ENCODE assay signal across 10 mouse cellular contexts in genomic region chr16:4884930-4885329, GRCm38 (mm10). TPM values are rescaled to one million over a fixed set of nuclear protein-coding genes. Genes with fewer than 3 reads are reported as not detected.
A peak's percentile ranks its signal among the peaks of the same experiment; 100 is the strongest.
DNase-seq lines count a peak whose midpoint lies in the region; ATAC-seq and TF ChIP-seq lines count a peak whose summit lies in the region.
"Had no signal": no experiment of that assay in that cellular context is flagged by ENCODE, and none has a peak within 500 bp of the region (broad histone marks: within the 10 kb centered on the region; RNA-seq: fewer than 3 reads in every experiment).

No protein-coding gene starts in this region.

- TF ChIP-seq CTCF in liver, adult 2 months (IDR thresholded peaks at IDR 0.05; ENCODE audit: low read depth, low read length) = no peak
- no peak for TF ChIP-seq CTCF in midbrain, postnatal 0 days (IDR thresholded peaks at IDR 0.05)

- no peak overlapping the region for H3K9ac ChIP-seq in liver, adult 2 months (ENCODE audit: low read depth, low read length)
- no peak overlapping the region for H3K9ac ChIP-seq in midbrain, postnatal 0 days (replicated peaks; ENCODE audit: low read length, poor library complexity, severe bottlenecking)

- 0 out of 2 replicates have a peak, but pooled peaks cover 2% of the 10 kb centered on the region for H3K36me3 ChIP-seq in liver, adult 2 months (ENCODE audit: control insufficient read depth, insufficient read depth, low read length)
- H3K36me3 ChIP-seq in limb, embryonic 10.5 days = no peaks in the 10 kb centered on the region
- no peaks in the 10 kb centered on the region for H3K36me3 ChIP-seq in midbrain, postnatal 0 days (ENCODE audit: insufficient read depth, low read length)

- peak; percentile 60 for DNase-seq in cerebellum, adult 9-11 months
- no peak for DNase-seq in cerebellum, postnatal 10 days
- DNase-seq in liver, adult 2 months (ENCODE audit: extremely low read depth, low read depth, low spot score) = no peak
- no peak for DNase-seq in liver
- no peak for DNase-seq in limb, embryonic 10.5 days (ENCODE audit: low spot score)
- no peak for DNase-seq in midbrain, postnatal 0 days (ENCODE audit: low spot score)
- no peak for DNase-seq in layer of hippocampus, adult 8-10 months (ENCODE audit: low spot score in 2 of 2)
- DNase-seq in urinary bladder, postnatal 25 days (ENCODE audit: low spot score) = no peak
- DNase-seq: lung, adult 18-20 months had no signal

- H3K9me3 ChIP-seq in limb, embryonic 10.5 days (replicated peaks) = no peaks in the 10 kb centered on the region
- no peaks in the 10 kb centered on the region for H3K9me3 ChIP-seq in midbrain, postnatal 0 days (ENCODE audit: low read length)

- H3K4me1 ChIP-seq in liver, adult 2 months (ENCODE audit: control insufficient read depth, insufficient read depth, low read length) = peaks cover 35% of the 10 kb centered on the region
- H3K4me1 ChIP-seq in limb, embryonic 10.5 days = peaks cover 42% of the 10 kb centered on the region
- peaks cover 19% of the 10 kb centered on the region; the same call in 1 of the 2 replicates for H3K4me1 ChIP-seq in midbrain, postnatal 0 days (ENCODE audit: insufficient read depth, low read length)

- WGBS in liver, adult 2 months = 92% methylated on average over 10 of the region's 10 CpGs
- WGBS in limb, embryonic 10.5 days = 95% methylated on average over 10 of the region's 10 CpGs
- 92% methylated on average over 10 of the region's 10 CpGs for WGBS in midbrain, postnatal 0 days

- H3K4me2 ChIP-seq in midbrain, postnatal 0 days (ENCODE audit: low read depth, low read length, poor library complexity, severe bottlenecking) = no peak overlapping the region

- peak overlapping the region; percentile 97; the same call in 1 of the 2 replicates for H3K27ac ChIP-seq in liver, adult 2 months (replicated peaks; ENCODE audit: insufficient read depth, low read depth, low read length)
- peak overlapping the region; percentile 93 for H3K27ac ChIP-seq in limb, embryonic 10.5 days
- peak overlapping the region; percentile 92 for H3K27ac ChIP-seq in midbrain, postnatal 0 days (ENCODE audit: low read depth, low read length)

- no peak overlapping the region for H3K4me3 ChIP-seq in liver, adult 2 months (ENCODE audit: insufficient read depth, low read depth, low read length)
- H3K4me3 ChIP-seq in limb, embryonic 10.5 days = no peak overlapping the region
- no peak overlapping the region for H3K4me3 ChIP-seq in midbrain, postnatal 0 days (ENCODE audit: low read depth, low read length)

- peaks cover 22% of the 10 kb centered on the region; the same call in 1 of the 2 replicates for H3K79me2 ChIP-seq in liver, adult 2 months (ENCODE audit: control insufficient read depth, insufficient read depth, low read length)

- no peak for ATAC-seq in midbrain, postnatal 0 days (ENCODE audit: low FRiP score)

- no peak for TF ChIP-seq POLR2A in liver, adult 2 months (IDR thresholded peaks at IDR 0.05; ENCODE audit: extremely low read depth, insufficient read depth, low read length)

- H3K27me3 ChIP-seq in liver, adult 2 months (ENCODE audit: control insufficient read depth, insufficient read depth, low read length) = no peaks in the 10 kb centered on the region
- no peaks in the 10 kb centered on the region for H3K27me3 ChIP-seq in limb, embryonic 10.5 days (ENCODE audit: low read depth, poor library complexity, severe bottlenecking)
- H3K27me3 ChIP-seq in midbrain, postnatal 0 days (ENCODE audit: insufficient read depth, low read length) = no peaks in the 10 kb centered on the region

RNA-seq across cellular contexts. Expression of gene Mgrn1, which starts 1.1 kb away (rescaled TPM):
- total RNA-seq in liver, adult 2 months (2014; rRNA removed) = 28.2 and 42.8 TPM in 2 replicates
- 59.0 and 71.0 TPM in 2 replicates for polyA plus RNA-seq in liver, adult 2 months (2012; rRNA removed)
- polyA plus RNA-seq in limb, embryonic 10.5 days (2016; fragmentation: Nextera tagmentation; extraction: Ambion mirVana) = 68.0 and 84.5 TPM in 2 replicates
- 199 and 221 TPM in 2 replicates for total RNA-seq in midbrain, postnatal 0 days (2014; rRNA removed)
- 117 and 127 TPM in 2 replicates for polyA plus RNA-seq in midbrain, postnatal 0 days (2015; fragmentation: Nextera tagmentation; extraction: Ambion mirVana)
- 100 to 1,000 TPM; 204 to 222 (median 214) TPM for total RNA-seq in layer of hippocampus, adult 8-10 months (2022)

RNA-seq across cellular contexts. Expression of gene Ubald1, which starts 4.8 kb away (rescaled TPM):
- 4.0 and 7.1 TPM in 2 replicates for total RNA-seq in liver, adult 2 months (2014; rRNA removed)
- polyA plus RNA-seq in liver, adult 2 months (2012; rRNA removed) = 13.6 and 15.5 TPM in 2 replicates
- polyA plus RNA-seq in limb, embryonic 10.5 days (2016; fragmentation: Nextera tagmentation; extraction: Ambion mirVana) = 43.6 and 43.8 TPM in 2 replicates
- 30.3 and 35.0 TPM in 2 replicates for total RNA-seq in midbrain, postnatal 0 days (2014; rRNA removed)
- polyA plus RNA-seq in midbrain, postnatal 0 days (2015; fragmentation: Nextera tagmentation; extraction: Ambion mirVana) = 79.9 and 82.5 TPM in 2 replicates
- 10 to 100 TPM; 76.3 to 89.8 (median 82.7) TPM for total RNA-seq in layer of hippocampus, adult 8-10 months (2022)

RNA-seq across cellular contexts. Expression of gene 4930562C15Rik, which starts 49.7 kb away (rescaled TPM):
- not detected in 2 replicates for total RNA-seq in liver, adult 2 months (2014; rRNA removed)
- not detected in 2 replicates for polyA plus RNA-seq in liver, adult 2 months (2012; rRNA removed)
- 0.40 and 0.71 TPM in 2 replicates for polyA plus RNA-seq in limb, embryonic 10.5 days (2016; fragmentation: Nextera tagmentation; extraction: Ambion mirVana)
- not detected in 2 replicates for total RNA-seq in midbrain, postnatal 0 days (2014; rRNA removed)
- 0.47 TPM in 1 of 2 replicates, not detected in the other for polyA plus RNA-seq in midbrain, postnatal 0 days (2015; fragmentation: Nextera tagmentation; extraction: Ambion mirVana)
- not detected for total RNA-seq in layer of hippocampus, adult 8-10 months (2022)
- polyA plus RNA-seq: urinary bladder, adult 2 months had no signal

RNA-seq across cellular contexts. Expression of gene Nudt16l1, which starts 53.6 kb away (rescaled TPM):
- 12.2 and 16.2 TPM in 2 replicates for total RNA-seq in liver, adult 2 months (2014; rRNA removed)
- 53.5 and 57.0 TPM in 2 replicates for polyA plus RNA-seq in liver, adult 2 months (2012; rRNA removed)
- polyA plus RNA-seq in limb, embryonic 10.5 days (2016; fragmentation: Nextera tagmentation; extraction: Ambion mirVana) = 156 and 167 TPM in 2 replicates
- total RNA-seq in midbrain, postnatal 0 days (2014; rRNA removed) = 46.7 and 48.6 TPM in 2 replicates
- polyA plus RNA-seq in midbrain, postnatal 0 days (2015; fragmentation: Nextera tagmentation; extraction: Ambion mirVana) = 103 and 117 TPM in 2 replicates
- total RNA-seq in layer of hippocampus, adult 8-10 months (2022) = 10 to 100 TPM; 75.3 to 81.3 (median 78.2) TPM
